Mouse (Mus musculus) kidney, embryonic 15.5 days (tissue): ENCODE results near the gene Slc22a15. TPM values are rescaled to one million over a fixed set of nuclear protein-coding genes. Genes with fewer than 3 reads are reported as not detected.

Source experiments
- polyA plus RNA-seq: library from polyadenylated mRNA; unstranded; fragments of >200 nt; fragmentation: Nextera tagmentation; extraction: Ambion mirVana; gene quantifications from 2 replicates; pipeline ENCODE4 v1.2.1, GENCODE M21; 2015

The Slc22a15 gene
- polyA plus RNA-seq, 1 experiment from 2014 or later, result 3.1 TPM

Other genes with a start within 250 kb of the Slc22a15 start
- gene Mab21l3, start 75.5 kb downstream of the Slc22a15 start, polyA plus RNA-seq, result 0.73 TPM in 2 replicates
- not detected in 2 replicates for gene Nhlh2, start 85.6 kb upstream of the Slc22a15 start, polyA plus RNA-seq
- gene Casq2, start 162.0 kb upstream of the Slc22a15 start, polyA plus RNA-seq, result 6.6 and 11.1 TPM in 2 replicates